Mouse (Mus musculus) kidney, embryonic 16.5 days (tissue): ENCODE measurements around the gene Per2. TPM values are rescaled to one million over a fixed set of nuclear protein-coding genes. Genes with fewer than 3 reads are reported as not detected.

Experiments used
- ATAC-seq: fragments of 200-750 bp; cut with Nextera tagmentation; 2 replicates; pipeline ENCODE4 v1.8.0; 2017; ENCODE audit warnings: moderate TSS enrichment; ENCODE audit not compliant: low FRiP score, low TSS enrichment
- H3K27ac ChIP-seq: fragments of 300-500 bp; sonication (generic); 2 replicates; pipeline ENCODE4 v1.5.1; 2014; ENCODE audit warnings: low read length
- H3K27me3 ChIP-seq: fragments of 300-500 bp; sonication (generic); 2 replicates; pipeline ENCODE4 v1.6.1; 2014; ENCODE audit warnings: low read length, control low read depth, mixed read lengths; ENCODE audit not compliant: insufficient read depth
- H3K36me3 ChIP-seq: fragments of 300-500 bp; sonication (generic); 2 replicates; pipeline ENCODE4 v1.6.1; 2014; ENCODE audit warnings: low read length, control low read depth, mixed read lengths; ENCODE audit not compliant: insufficient read depth
- H3K4me1 ChIP-seq: fragments of 300-500 bp; sonication (generic); 2 replicates; pipeline ENCODE4 v1.6.1; 2014; ENCODE audit warnings: low read length, control low read depth, mixed read lengths; ENCODE audit not compliant: insufficient read depth
- H3K4me2 ChIP-seq: fragments of 300-500 bp; sonication (generic); replicated peaks from 2 replicates; pipeline ENCODE4 v1.6.1; 2014; ENCODE audit warnings: low read depth, low read length
- H3K4me3 ChIP-seq: fragments of 300-500 bp; sonication (generic); 2 replicates; pipeline ENCODE4 v1.5.1; 2014; ENCODE audit warnings: mild to moderate bottlenecking, low read length
- H3K9ac ChIP-seq: fragments of 300-500 bp; sonication (generic); replicated peaks from 2 replicates; pipeline ENCODE4 v1.6.1; 2014; ENCODE audit warnings: low read length
- H3K9me3 ChIP-seq: fragments of 300-500 bp; sonication (generic); 2 replicates; pipeline ENCODE4 v1.6.1; 2016; ENCODE audit warnings: low read length, control low read depth
- WGBS: fragments of 180-500 bp; shearing (Covaris S2); extraction: QIAGEN DNeasy Blood & Tissue Kit; methylation state at CpG from one replicate; pipeline ENCODE4 v1.1.7; 2014; 5-methylcytosine and 5-hydroxymethylcytosine counted together
- polyA plus RNA-seq: library from polyadenylated mRNA; unstranded; fragments of >200 nt; fragmentation: Nextera tagmentation; extraction: Ambion mirVana; gene quantifications from 2 replicates; pipeline ENCODE4 v1.2.1, GENCODE M21; 2015

Per2 gene
- polyA plus RNA-seq, 1 experiment from 2014 or later, result 4.2 TPM

DNA sequence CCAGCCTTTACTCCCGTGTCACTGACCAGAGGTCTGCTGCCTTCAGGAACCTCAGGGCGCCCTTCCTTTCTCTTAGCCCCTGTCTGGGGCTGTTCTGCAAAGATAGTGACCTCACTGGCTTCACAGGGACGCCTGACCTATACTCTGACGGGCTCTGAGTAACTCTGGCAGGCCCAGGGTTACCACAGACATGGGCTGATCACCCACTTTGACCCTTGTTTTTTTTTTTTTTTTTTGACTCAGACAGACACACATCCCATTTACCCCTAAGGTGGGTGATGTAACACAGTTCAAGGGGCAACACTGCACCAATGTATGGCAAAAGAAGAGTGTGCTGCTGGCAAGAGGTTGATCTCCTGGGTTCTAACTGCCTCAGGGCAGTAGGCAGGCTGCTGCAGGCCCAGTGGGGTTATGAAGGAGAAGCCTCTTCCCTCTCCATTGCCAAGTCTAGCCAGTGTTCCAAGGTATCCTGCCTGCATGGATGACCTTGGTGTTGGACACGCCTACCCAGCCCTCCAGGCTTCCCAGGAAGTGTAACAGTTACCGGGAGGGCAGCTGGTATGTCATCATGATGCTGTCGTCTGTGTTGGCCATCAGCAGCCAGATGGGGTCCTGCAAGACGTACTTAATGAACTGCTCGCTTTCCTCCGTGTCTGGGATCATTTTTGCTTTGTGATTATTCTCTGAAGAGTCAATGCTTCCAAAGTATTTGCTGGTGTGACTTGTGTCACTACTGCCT is 39.1 kb downstream of the Per2 start:
- Histone ChIP-seq H3K4me1 (peaks cover 3% of the 10 kb centered on the region), H3K9me3 (no peaks in the 10 kb centered on the region), H3K36me3 (no peaks in the 10 kb centered on the region), H3K4me3 (no peak overlapping the region), H3K9ac (no peak overlapping the region), H3K4me2 (no peak overlapping the region), H3K27me3 (no peaks in the 10 kb centered on the region), H3K27ac (no peak overlapping the region)
- WGBS, result 65% methylated on average over 10 of the region's 10 CpGs
- ATAC-seq, result no peak

DNA sequence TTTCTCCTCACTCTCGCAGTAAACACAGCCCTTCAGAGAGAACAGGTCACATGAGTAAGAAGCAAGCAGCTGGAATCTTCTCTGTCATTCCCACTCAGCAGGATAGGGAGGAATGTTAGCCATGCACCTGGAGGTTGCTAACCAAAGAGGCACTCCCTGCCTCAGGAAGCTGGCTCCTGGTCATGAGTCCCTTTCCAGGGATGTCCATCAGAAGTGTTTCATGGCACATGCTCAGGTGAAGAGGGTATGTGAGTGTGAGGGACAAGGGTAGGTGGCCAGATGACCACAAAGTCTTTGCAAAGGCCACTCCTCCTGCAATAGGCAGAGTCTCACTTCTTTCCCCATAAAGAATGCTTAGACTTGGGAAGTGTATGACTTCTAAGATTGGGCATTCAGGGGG is 41.1 kb downstream of the Per2 start:
- no peak overlapping the region for H3K27ac ChIP-seq
- no peak overlapping the region for H3K4me2 ChIP-seq
- no peaks in the 10 kb centered on the region for H3K27me3 ChIP-seq
- H3K9me3 ChIP-seq, result no peaks in the 10 kb centered on the region
- H3K4me1 ChIP-seq, result peaks cover 20% of the 10 kb centered on the region
- WGBS, result 82% methylated on average over 1 of the region's 1 CpGs
- ATAC-seq, result no peak
- H3K9ac ChIP-seq, result no peak overlapping the region
- H3K36me3 ChIP-seq, result no peaks in the 10 kb centered on the region
- no peak overlapping the region for H3K4me3 ChIP-seq

DNA sequence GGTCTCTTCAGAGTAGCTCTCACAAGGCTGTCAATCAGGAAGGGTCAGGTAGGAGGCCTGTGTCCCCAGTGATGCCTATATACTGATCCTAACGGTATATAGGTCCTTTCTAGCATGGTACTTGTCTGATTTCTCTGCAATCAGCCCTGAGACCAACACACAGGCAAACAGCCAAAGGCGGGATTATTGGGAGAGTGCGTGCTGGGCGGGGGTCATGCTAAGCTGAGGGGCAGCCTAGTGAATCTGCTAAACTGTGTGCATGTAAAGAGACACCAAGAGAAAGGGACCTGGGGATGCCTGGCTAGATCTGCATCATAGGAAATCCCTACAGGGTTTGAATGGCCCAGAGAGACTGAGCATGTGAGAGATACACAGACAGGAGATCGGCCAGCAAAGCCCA is 43.8 kb downstream of the Per2 start:
- H3K4me3 ChIP-seq, result no peak overlapping the region
- H3K27me3 ChIP-seq, result no peaks in the 10 kb centered on the region
- H3K4me1 ChIP-seq, result peaks cover 33% of the 10 kb centered on the region
- H3K27ac ChIP-seq, result peak overlapping the region; percentile 93; the same call in 1 of the 2 replicates
- no peaks in the 10 kb centered on the region for H3K36me3 ChIP-seq
- ATAC-seq, result no peak
- 72% methylated on average over 5 of the region's 5 CpGs for WGBS
- no peaks in the 10 kb centered on the region for H3K9me3 ChIP-seq
- no peak overlapping the region for H3K4me2 ChIP-seq
- peak overlapping the region; percentile 66 for H3K9ac ChIP-seq

DNA sequence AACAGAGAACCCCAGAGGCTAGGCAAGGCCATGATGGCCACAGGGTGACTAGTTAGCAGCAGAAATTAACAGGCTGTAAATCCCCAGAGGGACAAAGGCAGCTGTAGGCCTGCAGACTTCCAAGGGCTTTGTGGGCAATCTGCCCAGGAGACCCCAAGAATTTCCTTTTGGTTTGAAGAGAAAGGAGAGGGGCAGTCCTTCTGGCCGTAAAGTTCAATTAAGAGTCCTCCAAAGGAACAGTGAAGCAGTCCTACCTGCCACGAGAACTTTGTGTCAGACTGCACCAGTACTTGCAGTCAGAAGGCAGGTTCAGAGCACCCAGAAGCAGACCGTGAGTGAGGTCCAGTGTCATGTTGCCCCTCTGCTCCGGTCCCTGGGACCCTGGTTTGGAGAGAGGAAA is 44.2 kb downstream of the Per2 start:
- WGBS, result 51% methylated on average over 4 of the region's 4 CpGs
- peaks cover 33% of the 10 kb centered on the region for H3K4me1 ChIP-seq
- no peak for ATAC-seq
- H3K27me3 ChIP-seq, result no peaks in the 10 kb centered on the region
- no peaks in the 10 kb centered on the region for H3K9me3 ChIP-seq
- H3K4me2 ChIP-seq, result peak overlapping the region; percentile 99; the same call in 1 of the 2 replicates
- no peak overlapping the region for H3K4me3 ChIP-seq
- peak overlapping the region; percentile 66 for H3K9ac ChIP-seq
- H3K36me3 ChIP-seq, result no peaks in the 10 kb centered on the region
- H3K27ac ChIP-seq, result peak overlapping the region; percentile 93

DNA sequence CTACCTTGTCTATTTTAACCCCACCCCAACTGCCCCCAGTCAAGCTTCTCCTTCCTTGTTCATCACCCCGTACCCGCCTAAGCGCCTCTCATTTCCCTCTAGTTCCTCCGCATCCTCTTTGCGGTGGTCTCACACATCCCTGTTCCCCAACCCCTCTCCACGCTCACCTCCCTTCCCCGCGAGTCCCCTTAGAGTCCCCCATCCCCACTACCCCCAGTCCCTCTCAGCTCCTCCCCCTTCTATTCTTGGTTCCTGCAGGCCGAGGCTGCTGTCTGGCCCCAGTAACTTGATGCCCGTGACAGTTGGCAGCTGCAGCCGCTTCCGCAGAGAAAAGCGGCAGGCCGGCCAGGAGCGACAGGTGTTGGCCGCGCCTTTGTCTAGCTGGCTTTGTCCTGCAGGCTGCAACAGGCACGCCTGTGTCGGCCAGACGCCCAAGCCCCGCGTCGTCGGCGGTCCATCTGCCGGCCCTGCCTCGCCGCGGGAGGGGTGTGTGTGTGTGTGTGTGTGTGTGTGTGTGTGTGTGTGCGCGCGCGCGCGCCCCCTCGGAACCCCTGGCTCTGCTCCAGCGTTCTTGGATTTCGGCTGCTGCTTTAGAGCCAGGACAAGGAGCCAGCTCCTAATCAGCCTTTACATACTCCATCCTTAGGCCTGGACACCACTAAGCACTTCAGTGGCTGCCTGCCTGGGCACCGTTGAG is 45.1 kb downstream of the Per2 start, which contains the start of gene Hes6:
Gene Hes6 (minus strand): TSS at position 141 of the 697 bp plus-strand sequence.
- no peaks in the 10 kb centered on the region for H3K36me3 ChIP-seq
- H3K27ac ChIP-seq, result peak within 1 kb of the TSS; percentile 93
- no peaks in the 10 kb centered on the region for H3K27me3 ChIP-seq
- H3K4me1 ChIP-seq, result peaks cover 33% of the 10 kb centered on the region
- H3K4me2 ChIP-seq, result peak within 1 kb of the TSS; percentile 99
- H3K9me3 ChIP-seq, result no peaks in the 10 kb centered on the region
- peak within 1 kb of the TSS; percentile 88 for H3K9ac ChIP-seq
- ATAC-seq, result peak; percentile 49
- under 1% methylated on average over 39 of the region's 39 CpGs for WGBS
- H3K4me3 ChIP-seq, result peak within 1 kb of the TSS; percentile 78

DNA sequence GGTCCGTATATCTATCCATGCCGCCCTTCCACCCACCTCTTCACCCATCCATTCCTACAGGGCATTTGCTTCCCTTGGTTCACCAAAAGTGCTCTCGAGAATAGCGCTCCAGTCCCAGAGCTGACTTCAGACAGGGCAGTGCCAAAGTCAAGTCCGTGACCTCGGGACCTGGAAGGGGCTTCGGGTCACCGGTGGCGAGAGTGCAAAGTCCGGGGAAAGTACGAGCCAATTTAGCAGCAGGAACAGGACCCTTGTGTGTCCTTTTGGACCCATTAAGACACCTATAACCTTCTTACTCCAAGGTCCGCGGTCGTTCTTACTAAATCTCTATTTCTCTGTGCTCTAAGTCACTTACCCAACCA is 45.6 kb downstream of the Per2 start:
- peak overlapping the region; percentile 99 for H3K4me2 ChIP-seq
- H3K27ac ChIP-seq, result peak overlapping the region; percentile 93
- no peaks in the 10 kb centered on the region for H3K9me3 ChIP-seq
- no peaks in the 10 kb centered on the region for H3K27me3 ChIP-seq
- peak overlapping the region; percentile 78 for H3K4me3 ChIP-seq
- H3K36me3 ChIP-seq, result no peaks in the 10 kb centered on the region
- WGBS, result 0% methylated on average over 14 of the region's 14 CpGs
- no peak for ATAC-seq
- H3K9ac ChIP-seq, result peak overlapping the region; percentile 66
- peaks cover 33% of the 10 kb centered on the region for H3K4me1 ChIP-seq

DNA sequence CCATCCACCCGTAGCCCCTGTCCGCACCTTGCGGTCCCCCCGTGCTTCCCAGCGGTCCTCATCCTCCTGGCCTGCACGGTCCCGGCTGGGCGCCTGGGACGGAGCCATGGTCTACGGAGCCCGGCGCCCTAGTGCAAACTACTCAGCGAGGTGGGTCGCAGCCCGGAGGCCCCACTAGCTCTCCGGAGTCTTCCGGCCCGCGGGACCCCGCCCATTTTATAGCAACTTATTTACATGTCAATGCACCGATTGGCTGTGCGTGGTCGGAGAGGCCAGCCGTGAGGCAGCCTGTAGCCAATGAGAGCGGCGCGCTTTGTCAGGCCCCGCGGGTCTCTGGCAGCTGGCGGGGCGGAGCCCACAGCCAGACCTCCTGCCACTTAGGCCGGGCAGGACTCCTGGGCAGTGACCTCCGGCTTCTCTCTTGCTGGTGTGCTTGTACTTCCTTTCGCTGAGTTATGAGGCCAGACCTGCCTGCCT is 46.1 kb downstream of the Per2 start:
- H3K9ac ChIP-seq, result peak overlapping the region; percentile 88
- no peaks in the 10 kb centered on the region for H3K9me3 ChIP-seq
- H3K4me3 ChIP-seq, result peak overlapping the region; percentile 78
- peaks cover 33% of the 10 kb centered on the region for H3K4me1 ChIP-seq
- no peaks in the 10 kb centered on the region for H3K36me3 ChIP-seq
- H3K4me2 ChIP-seq, result peak overlapping the region; percentile 99
- WGBS, result under 1% methylated on average over 33 of the region's 34 CpGs
- no peaks in the 10 kb centered on the region for H3K27me3 ChIP-seq
- H3K27ac ChIP-seq, result peak overlapping the region; percentile 93
- peak; percentile 97 for ATAC-seq

DNA sequence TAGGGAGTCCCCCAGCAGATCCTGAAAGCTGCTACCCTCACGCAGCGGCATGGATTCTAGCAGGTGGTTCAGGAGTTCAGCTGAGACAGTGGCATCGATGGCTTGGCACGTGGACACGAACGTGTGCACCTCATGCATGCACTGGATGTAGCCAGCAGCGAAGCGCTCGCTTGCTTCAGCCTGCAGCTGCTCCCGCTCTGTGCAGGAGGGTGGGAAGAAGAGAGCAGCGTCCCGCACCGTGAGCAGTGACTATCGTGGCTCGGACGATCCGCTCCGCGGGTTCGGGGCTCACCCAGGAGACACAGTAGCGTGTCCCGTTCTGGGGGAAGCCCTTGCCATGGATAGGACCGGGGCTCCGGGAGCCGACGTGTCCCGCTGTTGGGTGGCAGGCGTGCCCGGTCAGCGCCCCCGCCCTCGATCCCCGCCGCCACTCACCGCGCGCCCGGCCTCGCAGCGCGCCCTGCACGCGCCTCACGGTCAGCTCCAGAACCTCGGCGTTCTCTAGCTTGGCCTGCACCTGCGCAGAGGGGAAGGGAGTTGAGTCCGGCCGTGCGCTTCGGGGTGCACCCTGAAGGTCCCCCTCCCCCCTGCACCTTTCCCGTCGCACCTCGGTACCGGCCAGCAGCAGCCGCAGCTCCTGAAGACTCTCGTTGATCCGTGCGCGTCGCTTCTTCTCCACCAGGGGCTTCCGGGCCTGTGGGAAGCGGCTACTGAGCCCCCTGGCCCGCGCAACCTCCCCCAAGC is 46.7 kb downstream of the Per2 start:
- Histone ChIP-seq H3K27ac (peak overlapping the region; percentile 93), H3K4me1 (peaks cover 33% of the 10 kb centered on the region), H3K27me3 (no peaks in the 10 kb centered on the region), H3K9ac (peak overlapping the region; percentile 88), H3K4me3 (peak overlapping the region; percentile 78), H3K4me2 (peak overlapping the region; percentile 99), H3K36me3 (no peaks in the 10 kb centered on the region), H3K9me3 (no peaks in the 10 kb centered on the region)
- peak; percentile 33 for ATAC-seq
- WGBS, result 4% methylated on average over 62 of the region's 65 CpGs

DNA sequence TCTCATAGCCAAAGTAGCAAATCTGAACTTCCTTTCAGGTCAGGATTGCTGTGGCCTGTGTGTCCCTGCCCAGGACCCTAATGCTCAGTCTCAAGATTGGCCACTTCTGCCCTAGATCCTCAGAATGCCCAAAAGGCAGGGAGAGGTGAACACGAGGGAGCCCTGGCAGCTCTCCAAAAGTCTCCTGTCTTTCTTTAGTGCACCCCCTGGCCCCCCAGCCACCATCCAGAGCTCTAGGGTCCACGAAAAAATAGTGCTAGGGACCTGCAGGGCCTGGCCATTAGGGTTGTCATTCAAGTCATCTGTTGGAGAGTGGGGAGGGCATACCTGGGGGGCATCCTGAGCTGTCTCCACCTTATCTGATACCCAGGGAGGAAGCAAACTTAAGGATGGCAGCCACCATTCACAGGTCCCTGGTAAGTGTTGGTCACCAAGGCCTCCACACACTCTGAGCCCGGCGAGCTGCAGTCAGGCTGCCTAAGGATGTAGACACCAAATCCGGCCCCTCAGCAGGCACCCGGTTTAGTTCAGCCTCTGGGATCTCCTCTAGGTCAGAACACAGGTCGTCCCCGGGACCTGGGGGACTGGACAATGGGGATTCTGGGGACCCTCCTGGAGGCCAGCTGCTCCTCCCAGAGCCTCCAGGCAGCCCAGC is 47.4 kb downstream of the Per2 start:
- Histone ChIP-seq H3K36me3 (no peaks in the 10 kb centered on the region), H3K4me1 (peaks cover 33% of the 10 kb centered on the region), H3K9me3 (no peaks in the 10 kb centered on the region), H3K9ac (peak overlapping the region; percentile 88), H3K4me2 (peak overlapping the region; percentile 99), H3K27ac (no peak overlapping the region), H3K4me3 (peak overlapping the region; percentile 78), H3K27me3 (no peaks in the 10 kb centered on the region)
- WGBS, result 67% methylated on average over 8 of the region's 8 CpGs
- ATAC-seq, result no peak
